Mouse (Mus musculus): ENCODE measurements around the gene Tmem8.

The Tmem8 gene

DNA sequence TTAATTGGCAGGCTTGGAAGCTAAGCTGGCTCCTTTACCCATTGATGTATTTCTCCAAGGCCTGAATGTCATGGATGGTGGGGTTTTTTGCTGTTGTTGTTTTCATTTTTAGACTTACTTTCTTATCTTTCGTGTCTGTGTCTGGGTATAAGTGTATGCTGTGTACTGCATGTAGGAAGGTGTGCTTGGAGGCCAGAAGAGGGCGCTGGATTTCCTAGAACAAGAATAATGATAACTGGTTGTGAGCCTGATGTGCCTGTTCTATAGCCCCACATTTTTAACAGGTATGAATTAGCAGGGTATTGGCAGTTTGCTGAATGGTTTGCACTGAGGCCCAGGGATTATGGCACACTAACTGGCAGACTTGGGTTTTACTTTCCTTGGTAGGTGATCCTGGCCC lies 36.0 kb downstream of the Tmem8 start:
- no peak for DNase-seq

- DNase-seq, result no peak
Observed at GRCm38 (mm10) chr17:26151886-26152630, 39.0 kb downstream of the Tmem8 start.

- DNase-seq, result no peak
Observed at GRCm38 (mm10) chr17:26162736-26163135, 49.6 kb downstream of the Tmem8 start.

DNA sequence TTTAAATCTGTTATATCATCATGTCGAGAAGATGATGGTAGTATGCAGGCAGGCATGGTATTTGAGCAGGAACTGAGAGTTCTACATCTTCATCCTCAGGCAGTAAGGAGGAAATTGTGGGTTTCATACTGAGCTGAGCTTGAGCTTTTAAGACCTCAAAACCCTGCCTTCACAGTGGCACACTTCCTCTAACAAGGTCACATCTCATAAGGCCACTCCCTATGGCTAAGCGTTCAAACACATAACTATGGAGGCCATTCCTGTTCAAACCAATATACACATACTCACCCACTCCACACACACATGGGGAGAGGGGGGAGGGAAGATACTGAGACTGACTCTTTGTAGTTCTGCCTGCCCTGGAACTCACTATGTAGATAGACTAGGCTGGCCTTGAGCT lies 54.9 kb downstream of the Tmem8 start:
- DNase-seq, result no peak
